In genomic region chr17:66350689-66351088, GRCm38 (mm10) we compare ENCODE assay signal across 20 mouse cellular contexts.
DNase-seq lines count a peak whose midpoint lies in the region; ATAC-seq and TF ChIP-seq lines count a peak whose summit lies in the region.
"Had no signal": no experiment of that assay in that cellular context is flagged by ENCODE, and none has a peak within 500 bp of the region (broad histone marks: within the 10 kb centered on the region; RNA-seq: fewer than 3 reads in every experiment).

No protein-coding gene starts in this region.

- WGBS in embryonic facial prominence, embryonic 11.5 days = 76% methylated on average over 11 of the region's 11 CpGs
- WGBS in embryonic facial prominence, embryonic 10.5 days = 87% methylated on average over 11 of the region's 11 CpGs
- 88% methylated on average over 11 of the region's 11 CpGs for WGBS in heart, embryonic 13.5 days
- 89% methylated on average over 11 of the region's 11 CpGs for WGBS in heart, embryonic 10.5 days
- 67% methylated on average over 11 of the region's 11 CpGs for WGBS in lung, embryonic 15.5 days
- 68% methylated on average over 11 of the region's 11 CpGs for WGBS in lung, postnatal 0 days

- H3K9me3 ChIP-seq in embryonic facial prominence, embryonic 11.5 days (replicated peaks; ENCODE audit: control insufficient read depth, low read length) = no peaks in the 10 kb centered on the region
- no peaks in the 10 kb centered on the region for H3K9me3 ChIP-seq in embryonic facial prominence, embryonic 10.5 days
- no peaks in the 10 kb centered on the region for H3K9me3 ChIP-seq in heart, embryonic 13.5 days
- no peaks in the 10 kb centered on the region for H3K9me3 ChIP-seq in heart, embryonic 10.5 days
- no peaks in the 10 kb centered on the region for H3K9me3 ChIP-seq in lung, embryonic 15.5 days
- H3K9me3 ChIP-seq in lung, postnatal 0 days (ENCODE audit: low read length) = no peaks in the 10 kb centered on the region
- H3K9me3 ChIP-seq: forebrain, embryonic 13.5 days; hindbrain, embryonic 12.5 days; limb, embryonic 12.5 days; liver, embryonic 15.5 days; midbrain, embryonic 10.5 days had no signal

- H3K36me3 ChIP-seq in embryonic facial prominence, embryonic 11.5 days (replicated peaks; ENCODE audit: control insufficient read depth, insufficient read depth, low read depth, low read length) = no peaks in the 10 kb centered on the region
- H3K36me3 ChIP-seq in embryonic facial prominence, embryonic 10.5 days (replicated peaks) = peaks cover 56% of the 10 kb centered on the region
- H3K36me3 ChIP-seq in heart, embryonic 13.5 days = no peaks in the 10 kb centered on the region
- H3K36me3 ChIP-seq in heart, embryonic 10.5 days = peaks cover 3% of the 10 kb centered on the region; the same call in 1 of the 2 replicates
- H3K36me3 ChIP-seq in lung, embryonic 15.5 days = peaks cover 7% of the 10 kb centered on the region; the same call in 1 of the 2 replicates
- H3K36me3 ChIP-seq in lung, postnatal 0 days (ENCODE audit: insufficient read depth, low read length) = no peaks in the 10 kb centered on the region
- H3K36me3 ChIP-seq: liver, embryonic 15.5 days had no signal

- ATAC-seq in embryonic facial prominence, embryonic 11.5 days (replicated peaks; ENCODE audit: insufficient number of reproducible peaks, low FRiP score, low TSS enrichment, low read depth) = 0 out of 2 replicates have a peak, but pooled peaks have one; percentile 30
- ATAC-seq in heart, embryonic 13.5 days (ENCODE audit: extremely low read depth, insufficient number of reproducible peaks, low FRiP score, low TSS enrichment) = no peak
- ATAC-seq in lung, embryonic 15.5 days (ENCODE audit: borderline replicate concordance, extremely low read depth, low FRiP score, low TSS enrichment) = no peak
- no peak for ATAC-seq in lung, postnatal 0 days
- ATAC-seq: inflammation-experienced regulatory T-cells, adult 6 months had no signal

- no peak for TF ChIP-seq EP300 in lung, postnatal 0 days (IDR thresholded peaks at IDR 0.05)

- no peaks in the 10 kb centered on the region for H3K4me1 ChIP-seq in embryonic facial prominence, embryonic 11.5 days (ENCODE audit: control insufficient read depth, insufficient read depth, low read length)
- peaks cover 44% of the 10 kb centered on the region for H3K4me1 ChIP-seq in embryonic facial prominence, embryonic 10.5 days
- peaks cover 36% of the 10 kb centered on the region for H3K4me1 ChIP-seq in heart, embryonic 13.5 days
- H3K4me1 ChIP-seq in heart, embryonic 10.5 days = peaks cover 31% of the 10 kb centered on the region
- H3K4me1 ChIP-seq in lung, embryonic 15.5 days = peaks cover 50% of the 10 kb centered on the region
- peaks cover 17% of the 10 kb centered on the region for H3K4me1 ChIP-seq in lung, postnatal 0 days (ENCODE audit: insufficient read depth, low read depth, low read length)
- H3K4me1 ChIP-seq: midbrain, embryonic 10.5 days had no signal

- no peak overlapping the region for H3K4me3 ChIP-seq in embryonic facial prominence, embryonic 11.5 days (ENCODE audit: low read depth, low read length)
- H3K4me3 ChIP-seq in embryonic facial prominence, embryonic 10.5 days = no peak overlapping the region
- H3K4me3 ChIP-seq in heart, embryonic 13.5 days = no peak overlapping the region
- H3K4me3 ChIP-seq in heart, embryonic 10.5 days = no peak overlapping the region
- no peak overlapping the region for H3K4me3 ChIP-seq in lung, embryonic 15.5 days
- no peak overlapping the region for H3K4me3 ChIP-seq in lung, postnatal 0 days (ENCODE audit: low read depth, low read length)
- H3K4me3 ChIP-seq: forebrain, embryonic 13.5 days; hindbrain, embryonic 12.5 days; limb, embryonic 12.5 days; liver, embryonic 15.5 days; midbrain, embryonic 10.5 days had no signal

- no peak overlapping the region for H3K27ac ChIP-seq in embryonic facial prominence, embryonic 11.5 days (replicated peaks; ENCODE audit: low read depth, low read length)
- H3K27ac ChIP-seq in embryonic facial prominence, embryonic 10.5 days (replicated peaks) = no peak overlapping the region
- H3K27ac ChIP-seq in heart, embryonic 13.5 days (replicated peaks) = no peak overlapping the region
- no peak overlapping the region for H3K27ac ChIP-seq in heart, embryonic 10.5 days
- H3K27ac ChIP-seq in lung, embryonic 15.5 days = peak overlapping the region; percentile 87
- no peak overlapping the region for H3K27ac ChIP-seq in lung, postnatal 0 days (ENCODE audit: low read length)
- H3K27ac ChIP-seq: hindbrain, embryonic 12.5 days; limb, embryonic 12.5 days; liver, embryonic 15.5 days; midbrain, embryonic 10.5 days had no signal

- DNase-seq in embryonic facial prominence, embryonic 11.5 days (ENCODE audit: low spot score) = no peak
- no peak for DNase-seq in embryonic facial prominence, embryonic 10.5 days (ENCODE audit: low spot score)
- DNase-seq in heart, embryonic 10.5 days (ENCODE audit: low spot score) = no peak
- DNase-seq in lung, postnatal 0 days (ENCODE audit: low spot score) = no peak
- DNase-seq in thymus, postnatal 10 days (ENCODE audit: low spot score in 2 of 2) = no peak
- DNase-seq in cerebellum, adult 18-20 months = no peak
- DNase-seq: adrenal gland, adult 8-10 months; cerebellum, adult 9-10 months; kidney, adult 2 months; kidney, postnatal 25 days; lung, postnatal 4 days; thymus, postnatal 14 days had no signal

- H3K27me3 ChIP-seq in embryonic facial prominence, embryonic 11.5 days (ENCODE audit: control insufficient read depth, insufficient read depth, low read length) = no peaks in the 10 kb centered on the region
- no peaks in the 10 kb centered on the region for H3K27me3 ChIP-seq in embryonic facial prominence, embryonic 10.5 days (replicated peaks; ENCODE audit: low read depth, poor library complexity, severe bottlenecking)
- H3K27me3 ChIP-seq in heart, embryonic 13.5 days (replicated peaks) = 0 out of 2 replicates have a peak, but pooled peaks cover 18% of the 10 kb centered on the region
- H3K27me3 ChIP-seq in heart, embryonic 10.5 days (ENCODE audit: insufficient read depth, poor library complexity, severe bottlenecking) = no peaks in the 10 kb centered on the region
- H3K27me3 ChIP-seq in lung, embryonic 15.5 days = no peaks in the 10 kb centered on the region
- H3K27me3 ChIP-seq in lung, postnatal 0 days (replicated peaks; ENCODE audit: insufficient read depth, low read length) = no peaks in the 10 kb centered on the region
- H3K27me3 ChIP-seq: forebrain, embryonic 13.5 days; hindbrain, embryonic 12.5 days; limb, embryonic 12.5 days; liver, embryonic 15.5 days had no signal

- no peak overlapping the region for H3K4me2 ChIP-seq in embryonic facial prominence, embryonic 11.5 days (ENCODE audit: low read depth, low read length)
- H3K4me2 ChIP-seq in heart, embryonic 13.5 days = peak overlapping the region; percentile 48; the same call in 1 of the 2 replicates
- no peak overlapping the region for H3K4me2 ChIP-seq in lung, embryonic 15.5 days
- no peak overlapping the region for H3K4me2 ChIP-seq in lung, postnatal 0 days (replicated peaks; ENCODE audit: low read depth, low read length)
- H3K4me2 ChIP-seq: forebrain, embryonic 13.5 days; hindbrain, embryonic 12.5 days; limb, embryonic 12.5 days; liver, embryonic 15.5 days had no signal

- no peak overlapping the region for H3K9ac ChIP-seq in embryonic facial prominence, embryonic 11.5 days (replicated peaks; ENCODE audit: low read length)
- H3K9ac ChIP-seq in heart, embryonic 13.5 days = no peak overlapping the region
- no peak overlapping the region for H3K9ac ChIP-seq in lung, embryonic 15.5 days
- H3K9ac ChIP-seq in lung, postnatal 0 days (replicated peaks; ENCODE audit: low read depth) = no peak overlapping the region
- H3K9ac ChIP-seq: forebrain, embryonic 13.5 days; hindbrain, embryonic 12.5 days; limb, embryonic 12.5 days; liver, embryonic 15.5 days had no signal

- TF ChIP-seq CTCF in lung, postnatal 0 days (IDR thresholded peaks at IDR 0.05) = no peak
